Mouse (Mus musculus): ENCODE data around the gene Gatad2a. TPM values are rescaled to one million over a fixed set of nuclear protein-coding genes. Genes with fewer than 3 reads are reported as not detected.

The Gatad2a gene
- polyA plus RNA-seq, 1 experiment from 2014 or later = 78.8 TPM

DNA sequence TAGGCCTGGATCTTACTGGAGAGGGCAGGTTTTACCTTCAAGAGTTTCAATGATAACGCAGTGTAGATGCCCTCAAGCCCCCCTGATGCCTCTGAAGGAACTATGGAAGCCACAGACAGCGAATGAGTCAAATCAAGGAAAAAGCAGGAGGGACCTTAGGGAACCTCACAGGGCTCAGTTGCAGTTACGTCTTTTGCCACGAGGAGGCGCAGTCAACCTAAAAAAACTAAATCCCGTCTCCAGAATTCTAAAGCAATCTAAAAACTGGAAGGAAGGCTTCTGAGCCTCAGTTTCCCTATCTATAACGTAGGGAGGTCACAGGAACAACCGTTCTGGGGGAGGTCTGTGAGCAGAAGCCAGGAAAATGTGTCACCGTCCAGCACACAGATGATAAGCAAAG is 122.0 kb downstream of the Gatad2a start:
- H3K4me1 ChIP-seq (ENCODE audit: control insufficient read depth, insufficient read depth, low read length) = no peaks in the 10 kb centered on the region
- H3K27ac ChIP-seq (replicated peaks; ENCODE audit: low read depth, low read length) = no peak overlapping the region
- H3K4me3 ChIP-seq (ENCODE audit: low read depth, low read length) = no peak overlapping the region
- no peaks in the 10 kb centered on the region for H3K36me3 ChIP-seq (replicated peaks; ENCODE audit: control insufficient read depth, insufficient read depth, low read depth, low read length)
- H3K27me3 ChIP-seq (ENCODE audit: control insufficient read depth, insufficient read depth, low read length) = peaks cover 2% of the 10 kb centered on the region
- H3K4me2 ChIP-seq (ENCODE audit: low read depth, low read length) = no peak overlapping the region
- peak; percentile 82 for DNase-seq (ENCODE audit: low spot score)
- H3K9me3 ChIP-seq (replicated peaks; ENCODE audit: control insufficient read depth, low read length) = no peaks in the 10 kb centered on the region
- no peak overlapping the region for H3K9ac ChIP-seq (replicated peaks; ENCODE audit: low read length)
- ATAC-seq (replicated peaks; ENCODE audit: insufficient number of reproducible peaks, low FRiP score, low TSS enrichment, low read depth) = no peak
- 7% methylated on average over 9 of the region's 9 CpGs for WGBS

DNA sequence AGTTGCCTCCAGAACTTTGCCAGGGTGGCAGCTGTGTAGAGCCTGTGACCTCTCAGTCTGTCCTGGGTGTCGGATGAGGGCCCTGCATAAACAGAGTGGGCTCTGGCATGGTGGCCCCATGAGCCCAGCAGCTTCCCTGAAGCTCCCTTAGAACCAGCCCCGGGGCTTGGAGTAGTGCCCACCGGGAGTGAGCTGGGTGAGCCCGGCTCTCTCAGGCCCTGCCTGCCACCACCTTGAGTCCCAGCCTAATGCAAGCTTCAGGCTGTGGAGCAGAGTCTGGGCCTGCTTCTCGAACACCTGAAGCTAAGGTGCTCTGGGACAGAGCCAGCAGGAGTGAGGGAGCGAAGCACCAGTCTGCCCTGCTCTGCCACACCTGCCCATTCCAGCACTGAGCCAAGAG is 125.3 kb downstream of the Gatad2a start:
- no peaks in the 10 kb centered on the region for H3K9me3 ChIP-seq (replicated peaks; ENCODE audit: control insufficient read depth, low read length)
- no peaks in the 10 kb centered on the region for H3K4me1 ChIP-seq (ENCODE audit: control insufficient read depth, insufficient read depth, low read length)
- no peak overlapping the region for H3K9ac ChIP-seq (replicated peaks; ENCODE audit: low read length)
- no peak for ATAC-seq (replicated peaks; ENCODE audit: insufficient number of reproducible peaks, low FRiP score, low TSS enrichment, low read depth)
- H3K27me3 ChIP-seq (ENCODE audit: control insufficient read depth, insufficient read depth, low read length) = no peaks in the 10 kb centered on the region; the same call in none of the 2 replicates
- DNase-seq (ENCODE audit: low spot score) = no peak
- no peak overlapping the region for H3K27ac ChIP-seq (replicated peaks; ENCODE audit: low read depth, low read length)
- no peak overlapping the region for H3K4me3 ChIP-seq (ENCODE audit: low read depth, low read length)
- WGBS = 85% methylated on average over 6 of the region's 6 CpGs
- H3K36me3 ChIP-seq (replicated peaks; ENCODE audit: control insufficient read depth, insufficient read depth, low read depth, low read length) = no peaks in the 10 kb centered on the region
- no peak overlapping the region for H3K4me2 ChIP-seq (ENCODE audit: low read depth, low read length)

DNA sequence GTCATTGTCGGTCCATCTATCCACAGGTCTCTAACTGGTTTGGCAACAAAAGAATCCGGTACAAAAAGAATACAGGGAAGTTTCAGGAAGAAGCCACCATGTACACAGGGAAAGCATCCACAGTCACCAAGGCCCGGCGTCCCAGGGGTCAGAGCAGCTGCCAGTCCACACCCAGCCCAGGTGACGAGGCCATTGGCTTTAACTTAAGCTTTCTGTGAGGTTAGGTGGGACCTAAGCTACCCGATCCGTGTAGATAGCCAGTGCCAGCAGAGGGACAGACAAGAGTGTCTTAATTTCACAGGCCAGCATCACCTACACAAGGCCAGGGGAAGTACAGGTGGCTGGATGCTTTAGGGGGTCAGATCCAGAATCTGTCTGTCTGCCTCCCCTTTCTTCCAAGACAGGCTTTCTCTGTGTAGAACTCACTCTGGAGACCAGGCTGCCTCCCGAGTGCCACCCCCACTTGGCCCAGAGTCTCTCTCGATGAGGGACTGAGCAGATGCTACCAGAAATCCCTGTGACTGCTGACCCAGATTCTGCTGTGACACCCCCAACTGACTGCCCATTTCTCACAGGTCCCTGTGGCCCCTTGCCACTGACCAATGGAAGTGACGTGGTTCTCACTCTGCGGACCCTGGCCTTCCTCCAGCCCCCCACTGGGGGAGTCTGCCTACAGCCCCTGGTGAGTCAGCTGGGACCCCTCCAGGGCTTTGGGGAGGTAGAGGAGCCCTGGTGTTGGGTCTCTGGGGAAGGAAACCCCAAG is 126.0 kb downstream of the Gatad2a start:
- 84% methylated on average over 11 of the region's 11 CpGs for whole genome bisulfite sequencing
- Histone ChIP-seq H3K9me3 (replicated peaks; ENCODE audit: control insufficient read depth, low read length) (no peaks in the 10 kb centered on the region), H3K9ac (replicated peaks; ENCODE audit: low read length) (no peak overlapping the region), H3K4me2 (ENCODE audit: low read depth, low read length) (no peak overlapping the region), H3K4me3 (ENCODE audit: low read depth, low read length) (no peak overlapping the region), H3K36me3 (replicated peaks; ENCODE audit: control insufficient read depth, insufficient read depth, low read depth, low read length) (no peaks in the 10 kb centered on the region), H3K27me3 (ENCODE audit: control insufficient read depth, insufficient read depth, low read length) (no peaks in the 10 kb centered on the region; the same call in none of the 2 replicates), H3K4me1 (ENCODE audit: control insufficient read depth, insufficient read depth, low read length) (no peaks in the 10 kb centered on the region), H3K27ac (replicated peaks; ENCODE audit: low read depth, low read length) (no peak overlapping the region)
- DNase-seq (ENCODE audit: low spot score) = no peak
- no peak for ATAC-seq (replicated peaks; ENCODE audit: insufficient number of reproducible peaks, low FRiP score, low TSS enrichment, low read depth)

DNA sequence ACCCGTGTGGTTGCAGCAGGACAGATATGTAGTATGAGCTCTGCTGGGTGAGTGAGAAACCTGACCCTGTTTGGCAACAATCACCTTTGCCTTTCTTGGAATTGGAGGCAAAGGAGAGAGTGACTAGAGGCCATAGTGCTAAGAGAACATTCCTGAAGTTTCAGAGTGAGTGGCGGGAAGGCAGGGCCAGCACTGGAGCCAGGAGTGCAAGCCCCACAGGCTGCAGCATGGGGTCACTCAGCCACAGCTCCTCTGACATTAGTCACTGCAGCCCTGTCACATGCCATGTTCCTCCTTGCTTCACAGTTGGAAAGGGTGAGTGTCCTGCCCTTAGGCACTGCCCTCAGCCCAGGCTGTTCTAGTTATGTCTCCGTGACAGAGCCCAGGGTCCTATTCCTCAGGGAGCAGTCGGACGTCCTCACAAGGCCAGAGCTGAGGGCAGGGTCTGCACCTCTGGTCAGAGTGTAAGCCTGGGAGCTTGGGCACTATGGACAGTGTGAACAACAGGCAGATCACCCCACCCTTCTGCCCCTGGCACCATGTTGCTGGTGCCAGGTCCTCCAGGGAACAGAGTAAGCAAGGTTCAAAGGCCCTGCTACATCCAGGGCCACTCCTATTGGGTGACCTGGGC is 128.4 kb downstream of the Gatad2a start:
- H3K36me3 ChIP-seq (replicated peaks; ENCODE audit: control insufficient read depth, insufficient read depth, low read depth, low read length) = no peaks in the 10 kb centered on the region
- no peak for ATAC-seq (replicated peaks; ENCODE audit: insufficient number of reproducible peaks, low FRiP score, low TSS enrichment, low read depth)
- WGBS = 58% methylated on average over 5 of the region's 5 CpGs
- no peak overlapping the region for H3K4me2 ChIP-seq (ENCODE audit: low read depth, low read length)
- DNase-seq (ENCODE audit: low spot score) = no peak
- H3K27me3 ChIP-seq (ENCODE audit: control insufficient read depth, insufficient read depth, low read length) = no peaks in the 10 kb centered on the region
- H3K9ac ChIP-seq (replicated peaks; ENCODE audit: low read length) = no peak overlapping the region
- no peaks in the 10 kb centered on the region for H3K4me1 ChIP-seq (ENCODE audit: control insufficient read depth, insufficient read depth, low read length)
- no peaks in the 10 kb centered on the region for H3K9me3 ChIP-seq (replicated peaks; ENCODE audit: control insufficient read depth, low read length)
- H3K4me3 ChIP-seq (ENCODE audit: low read depth, low read length) = no peak overlapping the region
- no peak overlapping the region for H3K27ac ChIP-seq (replicated peaks; ENCODE audit: low read depth, low read length)

DNA sequence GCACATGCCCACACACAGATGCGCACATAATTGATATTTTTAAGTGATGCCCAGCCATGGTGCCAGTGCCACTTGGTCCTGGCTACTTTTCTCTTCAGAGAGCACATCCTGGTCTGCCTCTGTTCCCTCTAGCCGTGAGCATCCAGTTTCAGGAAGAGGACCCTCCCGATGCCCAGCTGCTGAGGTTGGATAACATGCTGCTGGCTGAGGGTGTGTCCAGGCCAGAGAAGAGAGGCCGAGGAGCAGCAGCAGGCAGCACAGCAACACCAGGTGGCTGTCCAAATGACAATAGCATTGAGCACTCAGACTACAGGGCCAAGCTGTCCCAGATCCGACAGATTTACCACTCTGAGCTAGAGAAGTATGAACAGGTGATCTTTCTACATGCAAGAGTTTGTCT is 132.0 kb downstream of the Gatad2a start:
- Histone ChIP-seq H3K4me2 (ENCODE audit: low read depth, low read length) (no peak overlapping the region), H3K27ac (replicated peaks; ENCODE audit: low read depth, low read length) (no peak overlapping the region), H3K4me3 (ENCODE audit: low read depth, low read length) (no peak overlapping the region), H3K36me3 (replicated peaks; ENCODE audit: control insufficient read depth, insufficient read depth, low read depth, low read length) (no peaks in the 10 kb centered on the region), H3K27me3 (ENCODE audit: control insufficient read depth, insufficient read depth, low read length) (no peaks in the 10 kb centered on the region), H3K4me1 (ENCODE audit: control insufficient read depth, insufficient read depth, low read length) (no peaks in the 10 kb centered on the region), H3K9me3 (replicated peaks; ENCODE audit: control insufficient read depth, low read length) (no peaks in the 10 kb centered on the region), H3K9ac (replicated peaks; ENCODE audit: low read length) (no peak overlapping the region)
- WGBS = 70% methylated on average over 5 of the region's 5 CpGs
- DNase-seq (ENCODE audit: low spot score) = no peak
- ATAC-seq (replicated peaks; ENCODE audit: insufficient number of reproducible peaks, low FRiP score, low TSS enrichment, low read depth) = no peak

DNA sequence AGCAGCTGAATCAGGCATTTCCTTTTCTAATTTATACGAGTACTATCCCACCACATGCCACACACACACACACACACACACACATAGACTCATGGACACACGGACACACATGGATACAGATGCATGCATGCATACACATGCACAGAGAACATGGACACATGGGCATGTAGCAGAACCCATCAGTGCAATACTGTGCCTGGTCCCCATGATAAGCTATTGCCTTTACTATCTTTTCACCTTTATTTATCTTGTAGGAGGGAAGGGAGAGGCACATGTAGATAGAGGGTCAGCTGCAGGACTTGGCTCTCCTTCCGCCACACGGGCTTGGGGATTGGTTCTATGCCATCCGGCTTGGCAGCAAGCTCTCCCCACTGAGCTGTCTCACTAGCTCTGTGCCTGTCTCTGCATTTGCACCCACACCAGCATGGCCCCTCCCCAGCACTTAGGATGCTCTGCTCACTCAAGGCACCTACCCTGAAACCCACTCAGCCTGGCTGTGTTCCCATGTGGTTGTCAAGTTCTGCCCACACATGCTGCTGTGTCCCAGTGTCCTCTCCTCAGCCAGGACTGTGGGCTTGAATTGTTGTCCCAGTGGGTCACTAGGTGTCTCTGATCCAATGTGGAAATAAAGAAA is 132.7 kb downstream of the Gatad2a start:
- WGBS = 90% methylated on average over 5 of the region's 5 CpGs
- no peaks in the 10 kb centered on the region for H3K36me3 ChIP-seq (replicated peaks; ENCODE audit: control insufficient read depth, insufficient read depth, low read depth, low read length)
- H3K27ac ChIP-seq (replicated peaks; ENCODE audit: low read depth, low read length) = no peak overlapping the region
- DNase-seq (ENCODE audit: low spot score) (no peak), ATAC-seq (replicated peaks; ENCODE audit: insufficient number of reproducible peaks, low FRiP score, low TSS enrichment, low read depth) (no peak)
- no peak overlapping the region for H3K4me2 ChIP-seq (ENCODE audit: low read depth, low read length)
- no peaks in the 10 kb centered on the region for H3K9me3 ChIP-seq (replicated peaks; ENCODE audit: control insufficient read depth, low read length)
- no peaks in the 10 kb centered on the region for H3K4me1 ChIP-seq (ENCODE audit: control insufficient read depth, insufficient read depth, low read length)
- no peak overlapping the region for H3K9ac ChIP-seq (replicated peaks; ENCODE audit: low read length)
- H3K27me3 ChIP-seq (ENCODE audit: control insufficient read depth, insufficient read depth, low read length) = no peaks in the 10 kb centered on the region
- no peak overlapping the region for H3K4me3 ChIP-seq (ENCODE audit: low read depth, low read length)

DNA sequence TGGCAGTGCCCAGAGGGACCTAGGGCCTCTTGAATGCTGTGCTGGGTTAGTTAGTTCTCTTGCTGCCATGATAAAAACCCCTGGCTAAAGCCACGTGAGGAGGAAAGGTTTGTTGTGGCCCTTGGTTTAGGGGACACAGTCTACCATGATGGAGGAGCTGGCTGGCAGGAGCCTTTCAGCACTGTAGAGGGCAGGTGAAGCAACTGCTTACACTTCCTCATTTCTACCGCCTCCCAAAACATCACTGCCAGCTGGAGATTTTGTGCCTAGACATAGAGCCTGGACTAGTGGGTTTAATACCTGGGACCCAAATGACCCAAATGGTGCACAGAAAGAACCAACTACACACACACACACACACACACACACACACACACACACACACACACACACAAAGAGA is 134.9 kb downstream of the Gatad2a start:
- ATAC-seq (replicated peaks; ENCODE audit: insufficient number of reproducible peaks, low FRiP score, low TSS enrichment, low read depth) (no peak), DNase-seq (ENCODE audit: low spot score) (no peak)
- WGBS = 60% methylated on average over 2 of the region's 2 CpGs
- Histone ChIP-seq H3K27me3 (ENCODE audit: control insufficient read depth, insufficient read depth, low read length) (no peaks in the 10 kb centered on the region), H3K27ac (replicated peaks; ENCODE audit: low read depth, low read length) (no peak overlapping the region), H3K36me3 (replicated peaks; ENCODE audit: control insufficient read depth, insufficient read depth, low read depth, low read length) (no peaks in the 10 kb centered on the region), H3K4me2 (ENCODE audit: low read depth, low read length) (no peak overlapping the region), H3K9ac (replicated peaks; ENCODE audit: low read length) (no peak overlapping the region), H3K4me1 (ENCODE audit: control insufficient read depth, insufficient read depth, low read length) (no peaks in the 10 kb centered on the region), H3K9me3 (replicated peaks; ENCODE audit: control insufficient read depth, low read length) (no peaks in the 10 kb centered on the region), H3K4me3 (ENCODE audit: low read depth, low read length) (no peak overlapping the region)

DNA sequence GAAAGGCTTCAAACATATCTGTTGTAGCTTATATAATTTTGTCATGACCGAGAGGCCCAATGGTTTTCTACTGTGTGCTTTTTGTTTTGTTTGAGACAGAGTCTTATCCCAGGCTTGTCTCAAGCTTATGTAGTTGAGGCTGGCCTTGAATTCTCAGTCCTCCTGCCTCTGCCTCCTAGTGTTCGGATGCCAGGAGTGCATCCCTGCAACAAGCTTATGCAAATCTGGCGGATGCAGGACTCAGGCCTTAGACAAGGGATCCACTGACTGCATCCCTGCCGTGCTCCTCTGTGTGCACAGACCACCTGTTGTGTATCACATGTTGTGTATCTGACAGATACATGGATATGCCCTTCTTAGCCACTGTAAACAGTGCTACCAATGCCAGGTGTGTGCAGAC is 135.4 kb downstream of the Gatad2a start:
- DNase-seq (ENCODE audit: low spot score) = no peak
- no peaks in the 10 kb centered on the region for H3K9me3 ChIP-seq (replicated peaks; ENCODE audit: control insufficient read depth, low read length)
- no peaks in the 10 kb centered on the region for H3K36me3 ChIP-seq (replicated peaks; ENCODE audit: control insufficient read depth, insufficient read depth, low read depth, low read length)
- no peaks in the 10 kb centered on the region for H3K27me3 ChIP-seq (ENCODE audit: control insufficient read depth, insufficient read depth, low read length)
- no peak for ATAC-seq (replicated peaks; ENCODE audit: insufficient number of reproducible peaks, low FRiP score, low TSS enrichment, low read depth)
- no peaks in the 10 kb centered on the region for H3K4me1 ChIP-seq (ENCODE audit: control insufficient read depth, insufficient read depth, low read length)
- H3K9ac ChIP-seq (replicated peaks; ENCODE audit: low read length) = no peak overlapping the region
- H3K4me2 ChIP-seq (ENCODE audit: low read depth, low read length) = no peak overlapping the region
- no peak overlapping the region for H3K27ac ChIP-seq (replicated peaks; ENCODE audit: low read depth, low read length)
- H3K4me3 ChIP-seq (ENCODE audit: low read depth, low read length) = no peak overlapping the region
- WGBS = 51% methylated on average over 4 of the region's 4 CpGs

Data from embryonic facial prominence, embryonic 11.5 days (tissue).